Mouse (Mus musculus): Measurements from ENCODE around the gene Fam205c.
A peak's percentile ranks its signal among the peaks of the same experiment; 100 is the strongest.

Fam205c gene

GRCm38 (mm10) chr4:42874134-42874533, at the start of gene Fam205c:
Fam205c (minus strand) TSS chr4:42874234.
- DNase-seq: no peak

GRCm38 (mm10) chr4:42922461-42922860, 48.4 kb upstream of the Fam205c start:
- no peak for DNase-seq

- DNase-seq: no peak
Measured at GRCm38 (mm10) chr4:42922056-42922455, 48.0 kb upstream of the Fam205c start.

GRCm38 (mm10) chr4:42921536-42921935, 47.5 kb upstream of the Fam205c start:
- DNase-seq: no peak

GRCm38 (mm10) chr4:42920726-42921125, 46.7 kb upstream of the Fam205c start:
- DNase-seq: no peak

- DNase-seq: peak; percentile 36 to 41
Measured at GRCm38 (mm10) chr4:42917402-42917774, 43.4 kb upstream of the Fam205c start.

- DNase-seq: peak; percentile 56 to 63
Measured at GRCm38 (mm10) chr4:42916617-42917401, 42.8 kb upstream of the Fam205c start, which contains the start of gene Phf24. Phf24 (plus strand) TSS chr4:42916660.

- DNase-seq: no peak
Measured at GRCm38 (mm10) chr4:42915966-42916365, 41.9 kb upstream of the Fam205c start.

GRCm38 (mm10) chr4:42915311-42915710, 41.3 kb upstream of the Fam205c start:
- no peak for DNase-seq

GRCm38 (mm10) chr4:42913391-42913790, 39.4 kb upstream of the Fam205c start:
- DNase-seq: no peak

GRCm38 (mm10) chr4:42904966-42905365, 30.9 kb upstream of the Fam205c start:
- no peak for DNase-seq

GRCm38 (mm10) chr4:42904523-42904922, 30.5 kb upstream of the Fam205c start:
- no peak for DNase-seq

GRCm38 (mm10) chr4:42903942-42904341, 29.9 kb upstream of the Fam205c start:
- no peak for DNase-seq

GRCm38 (mm10) chr4:42902730-42903129, 28.7 kb upstream of the Fam205c start:
- no peak for DNase-seq

- DNase-seq: peak; percentile 49 to 73
Measured at GRCm38 (mm10) chr4:42902174-42902573, 28.1 kb upstream of the Fam205c start.

- DNase-seq: no peak
Measured at GRCm38 (mm10) chr4:42900878-42901277, 26.8 kb upstream of the Fam205c start.

- no peak for DNase-seq
Measured at GRCm38 (mm10) chr4:42898914-42899313, 24.9 kb upstream of the Fam205c start.

- no peak for DNase-seq
Measured at GRCm38 (mm10) chr4:42895118-42895517, 21.1 kb upstream of the Fam205c start.

- DNase-seq: no peak
Measured at GRCm38 (mm10) chr4:42891176-42891575, 17.1 kb upstream of the Fam205c start.

GRCm38 (mm10) chr4:42888806-42889205, 14.8 kb upstream of the Fam205c start:
- DNase-seq: no peak

GRCm38 (mm10) chr4:42886926-42887325, 12.9 kb upstream of the Fam205c start:
- DNase-seq: no peak

- no peak for DNase-seq
Measured at GRCm38 (mm10) chr4:42880677-42880948, 6.6 kb upstream of the Fam205c start.

- peak; percentile 67 to 69 for DNase-seq
Measured at GRCm38 (mm10) chr4:42879829-42880676, 6.0 kb upstream of the Fam205c start.

- DNase-seq: no peak
Measured at GRCm38 (mm10) chr4:42877657-42878056, 3.6 kb upstream of the Fam205c start.
